Mouse (Mus musculus): Measurements from ENCODE around the gene Kcnq2. TPM values are rescaled to one million over a fixed set of nuclear protein-coding genes. Genes with fewer than 3 reads are reported as not detected.

Kcnq2 gene
- polyA plus RNA-seq, 1 experiment = not detected

DNA sequence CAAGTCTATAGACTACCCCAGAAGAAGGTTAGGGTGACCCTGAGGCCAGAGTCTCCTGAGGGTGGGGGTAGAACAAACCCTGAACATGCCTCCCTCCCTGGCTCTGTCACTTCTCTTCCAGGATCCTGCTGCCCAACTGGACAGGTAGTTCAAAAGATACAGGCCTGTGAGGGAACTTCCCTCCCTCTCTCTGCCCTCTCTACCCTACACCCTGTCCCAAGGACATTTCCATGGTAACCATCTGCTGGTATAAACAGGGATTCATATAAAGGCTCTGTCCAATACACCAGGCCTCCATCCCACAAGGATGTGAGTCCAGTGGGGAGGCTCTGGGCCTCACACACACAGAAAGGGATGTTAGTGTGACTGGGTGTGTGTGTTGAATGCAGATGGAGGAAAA is 92.7 kb downstream of the Kcnq2 start:
- Histone ChIP-seq H3K36me3 (ENCODE audit: control insufficient read depth, insufficient read depth) (no peaks in the 10 kb centered on the region), H3K27me3 (ENCODE audit: control insufficient read depth, insufficient read depth, insufficient read length) (peaks cover 60% of the 10 kb centered on the region), H3K4me2 (ENCODE audit: low read depth) (no peak overlapping the region), H3K4me3 (no peak overlapping the region), H3K79me2 (ENCODE audit: control insufficient read depth, insufficient read depth) (no peaks in the 10 kb centered on the region), H3ac (ENCODE audit: control insufficient read depth, insufficient read length) (no peak overlapping the region)
- TF ChIP-seq REST (IDR thresholded peaks at IDR 0.05; ENCODE audit: insufficient read depth, insufficient read length) (no peak), MYOD1 (IDR thresholded peaks at IDR 0.05; ENCODE audit: control insufficient read depth in 1 of 3, insufficient read length in 2 of 3, low read depth in 2 of 3) (no peak), E2F4 (IDR thresholded peaks at IDR 0.05; ENCODE audit: insufficient read depth) (no peak), MAX (IDR thresholded peaks at IDR 0.05; ENCODE audit: low read depth) (no peak), TCF3 (IDR thresholded peaks at IDR 0.05; ENCODE audit: insufficient read length, low read depth) (no peak), MYOG (IDR thresholded peaks at IDR 0.05; ENCODE audit: control insufficient read depth in 1 of 3, insufficient read depth in 1 of 3, insufficient read length in 2 of 3, low read depth in 2 of 3) (no peak), SRF (IDR thresholded peaks at IDR 0.05; ENCODE audit: control insufficient read depth, insufficient read length, low read depth) (no peak), USF1 (IDR thresholded peaks at IDR 0.05; ENCODE audit: low read depth) (no peak), CEBPB (IDR thresholded peaks at IDR 0.05; ENCODE audit: insufficient read depth, poor library complexity, severe bottlenecking) (no peak), POLR2AphosphoS2 (IDR thresholded peaks at IDR 0.05; ENCODE audit: insufficient read length, low read depth) (no peak), TCF12 (IDR thresholded peaks at IDR 0.05; ENCODE audit: insufficient read depth, poor library complexity, severe bottlenecking) (no peak), POLR2A (IDR thresholded peaks at IDR 0.05; ENCODE audit: insufficient read length, low read depth) (no peak)

DNA sequence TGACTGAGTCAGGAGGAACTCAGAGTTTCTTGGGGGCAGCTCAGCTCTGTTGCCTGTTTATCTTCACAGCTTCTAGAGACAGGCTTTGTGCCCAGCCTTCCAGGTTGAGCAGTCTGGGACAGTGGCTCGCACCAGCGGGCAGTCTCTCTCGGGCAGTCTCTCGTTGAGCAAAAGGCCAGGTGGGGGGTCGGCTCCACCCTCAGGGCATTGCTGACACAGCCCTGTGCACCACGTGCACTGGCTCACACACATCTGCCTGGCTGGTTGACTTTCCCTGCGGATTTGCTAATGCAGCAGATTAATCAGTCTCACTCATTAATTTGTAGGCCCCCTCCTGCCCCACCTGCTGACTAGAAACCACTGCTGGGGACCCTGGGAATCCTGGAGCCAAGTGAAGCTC is 93.2 kb downstream of the Kcnq2 start:
- no peak overlapping the region for H3K4me3 ChIP-seq
- no peaks in the 10 kb centered on the region for H3K36me3 ChIP-seq (ENCODE audit: control insufficient read depth, insufficient read depth)
- H3K4me2 ChIP-seq (ENCODE audit: low read depth) = no peak overlapping the region
- TF ChIP-seq MAX (IDR thresholded peaks at IDR 0.05; ENCODE audit: low read depth) = no peak
- TF ChIP-seq TCF12 (IDR thresholded peaks at IDR 0.05; ENCODE audit: insufficient read depth, poor library complexity, severe bottlenecking) = no peak
- no peak for TF ChIP-seq TCF3 (IDR thresholded peaks at IDR 0.05; ENCODE audit: insufficient read length, low read depth)
- TF ChIP-seq MYOG (IDR thresholded peaks at IDR 0.05; ENCODE audit: control insufficient read depth in 1 of 3, insufficient read depth in 1 of 3, insufficient read length in 2 of 3, low read depth in 2 of 3) = no peak
- TF ChIP-seq POLR2A (IDR thresholded peaks at IDR 0.05; ENCODE audit: insufficient read length, low read depth) = no peak
- no peak for TF ChIP-seq MYOD1 (IDR thresholded peaks at IDR 0.05; ENCODE audit: control insufficient read depth in 1 of 3, insufficient read length in 2 of 3, low read depth in 2 of 3)
- no peak for TF ChIP-seq REST (IDR thresholded peaks at IDR 0.05; ENCODE audit: insufficient read depth, insufficient read length)
- no peak for TF ChIP-seq CEBPB (IDR thresholded peaks at IDR 0.05; ENCODE audit: insufficient read depth, poor library complexity, severe bottlenecking)
- no peak for TF ChIP-seq USF1 (IDR thresholded peaks at IDR 0.05; ENCODE audit: low read depth)
- no peak for TF ChIP-seq E2F4 (IDR thresholded peaks at IDR 0.05; ENCODE audit: insufficient read depth)
- H3K79me2 ChIP-seq (ENCODE audit: control insufficient read depth, insufficient read depth) = no peaks in the 10 kb centered on the region
- peaks cover 60% of the 10 kb centered on the region for H3K27me3 ChIP-seq (ENCODE audit: control insufficient read depth, insufficient read depth, insufficient read length)
- H3ac ChIP-seq (ENCODE audit: control insufficient read depth, insufficient read length) = no peak overlapping the region

DNA sequence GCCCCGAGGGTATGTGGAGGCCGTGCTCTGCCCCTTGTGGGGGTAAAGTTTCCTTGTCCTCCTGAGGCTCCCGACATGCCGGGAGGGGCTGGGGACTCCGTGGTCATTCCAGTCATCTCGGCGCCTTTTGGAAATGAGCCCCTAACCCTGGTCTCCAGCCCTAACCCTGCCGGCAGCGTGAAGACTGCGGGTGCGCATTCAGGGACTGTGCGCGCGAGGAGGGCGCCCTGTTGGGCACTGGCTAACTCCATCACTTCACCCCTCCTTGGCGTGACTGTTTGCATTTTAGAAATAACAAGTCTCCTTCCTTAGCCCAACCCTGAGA is 95.8 kb downstream of the Kcnq2 start:
- no peak overlapping the region for H3K4me3 ChIP-seq
- no peaks in the 10 kb centered on the region for H3K36me3 ChIP-seq (ENCODE audit: control insufficient read depth, insufficient read depth)
- peaks cover 86% of the 10 kb centered on the region for H3K27me3 ChIP-seq (ENCODE audit: control insufficient read depth, insufficient read depth, insufficient read length)
- no peaks in the 10 kb centered on the region for H3K79me2 ChIP-seq (ENCODE audit: control insufficient read depth, insufficient read depth)
- no peak overlapping the region for H3ac ChIP-seq (ENCODE audit: control insufficient read depth, insufficient read length)
- TF ChIP-seq SRF (IDR thresholded peaks at IDR 0.05; ENCODE audit: control insufficient read depth, insufficient read length, low read depth) (no peak), USF1 (IDR thresholded peaks at IDR 0.05; ENCODE audit: low read depth) (no peak), MYOG (IDR thresholded peaks at IDR 0.05; ENCODE audit: control insufficient read depth in 1 of 3, insufficient read depth in 1 of 3, insufficient read length in 2 of 3, low read depth in 2 of 3) (no peak), MYOD1 (IDR thresholded peaks at IDR 0.05; ENCODE audit: control insufficient read depth in 1 of 3, insufficient read length in 2 of 3, low read depth in 2 of 3) (no peak), POLR2A (IDR thresholded peaks at IDR 0.05; ENCODE audit: insufficient read length, low read depth) (no peak), CEBPB (IDR thresholded peaks at IDR 0.05; ENCODE audit: insufficient read depth, poor library complexity, severe bottlenecking) (no peak), MAX (IDR thresholded peaks at IDR 0.05; ENCODE audit: low read depth) (no peak), POLR2AphosphoS2 (IDR thresholded peaks at IDR 0.05; ENCODE audit: insufficient read length, low read depth) (no peak), E2F4 (IDR thresholded peaks at IDR 0.05; ENCODE audit: insufficient read depth) (no peak), TCF3 (IDR thresholded peaks at IDR 0.05; ENCODE audit: insufficient read length, low read depth) (no peak)
- no peak overlapping the region for H3K4me2 ChIP-seq (ENCODE audit: low read depth)

DNA sequence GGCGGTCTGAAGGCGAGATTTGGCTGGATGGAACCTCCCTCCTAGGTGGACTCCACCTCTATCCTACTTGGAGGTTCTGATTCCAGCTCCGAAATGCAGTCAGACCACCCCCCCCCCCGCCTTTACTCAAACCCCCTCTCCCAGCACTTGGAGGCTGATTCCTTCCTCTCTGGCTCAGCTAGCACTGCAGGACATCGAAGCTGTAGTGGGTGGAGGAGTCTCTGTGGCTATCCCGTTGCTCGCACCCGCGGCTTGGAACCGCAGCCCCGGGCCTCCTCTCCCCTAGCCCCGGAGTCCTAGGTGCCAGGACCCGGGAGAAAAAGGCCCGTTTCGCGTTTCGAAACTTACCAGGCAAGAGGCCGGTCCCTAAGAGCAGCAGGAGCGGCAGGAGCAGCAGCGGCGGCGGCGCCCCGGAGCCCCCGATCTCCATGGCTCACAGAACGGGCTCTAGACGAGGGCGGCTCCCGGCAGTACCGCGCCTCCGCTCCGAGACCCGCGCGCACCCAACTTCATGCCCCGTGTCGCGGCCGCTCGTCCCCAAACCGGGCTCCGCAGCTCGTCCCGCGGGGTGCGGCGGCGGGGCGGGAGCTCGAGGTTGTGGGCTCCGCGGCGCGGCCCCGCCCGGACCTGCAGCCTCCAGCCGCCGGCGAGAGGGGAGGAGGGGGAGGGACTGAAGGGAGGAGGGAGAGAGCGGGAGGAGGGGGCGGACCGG is 96.3 kb downstream of the Kcnq2 start:
- Histone ChIP-seq H3K79me2 (ENCODE audit: control insufficient read depth, insufficient read depth) (no peaks in the 10 kb centered on the region), H3K36me3 (ENCODE audit: control insufficient read depth, insufficient read depth) (no peaks in the 10 kb centered on the region), H3K4me3 (no peak overlapping the region), H3K4me2 (ENCODE audit: low read depth) (no peak overlapping the region), H3ac (ENCODE audit: control insufficient read depth, insufficient read length) (no peak overlapping the region), H3K27me3 (ENCODE audit: control insufficient read depth, insufficient read depth, insufficient read length) (peaks cover 91% of the 10 kb centered on the region)
- TF ChIP-seq REST (IDR thresholded peaks at IDR 0.05; ENCODE audit: insufficient read depth, insufficient read length) = no peak
- no peak for TF ChIP-seq POLR2A (IDR thresholded peaks at IDR 0.05; ENCODE audit: insufficient read length, low read depth)
- TF ChIP-seq MYOD1 (IDR thresholded peaks at IDR 0.05; ENCODE audit: control insufficient read depth in 1 of 3, insufficient read length in 2 of 3, low read depth in 2 of 3) = no peak
- TF ChIP-seq TCF3 (IDR thresholded peaks at IDR 0.05; ENCODE audit: insufficient read length, low read depth) = no peak
- TF ChIP-seq E2F4 (IDR thresholded peaks at IDR 0.05; ENCODE audit: insufficient read depth) = no peak
- no peak for TF ChIP-seq MYOG (IDR thresholded peaks at IDR 0.05; ENCODE audit: control insufficient read depth in 1 of 3, insufficient read depth in 1 of 3, insufficient read length in 2 of 3, low read depth in 2 of 3)
- no peak for TF ChIP-seq CEBPB (IDR thresholded peaks at IDR 0.05; ENCODE audit: insufficient read depth, poor library complexity, severe bottlenecking)
- TF ChIP-seq MAX (IDR thresholded peaks at IDR 0.05; ENCODE audit: low read depth) = no peak
- no peak for TF ChIP-seq TCF12 (IDR thresholded peaks at IDR 0.05; ENCODE audit: insufficient read depth, poor library complexity, severe bottlenecking)
- no peak for TF ChIP-seq POLR2AphosphoS2 (IDR thresholded peaks at IDR 0.05; ENCODE audit: insufficient read length, low read depth)
- TF ChIP-seq SRF (IDR thresholded peaks at IDR 0.05; ENCODE audit: control insufficient read depth, insufficient read length, low read depth) = no peak
